In the genomic region with DNA sequence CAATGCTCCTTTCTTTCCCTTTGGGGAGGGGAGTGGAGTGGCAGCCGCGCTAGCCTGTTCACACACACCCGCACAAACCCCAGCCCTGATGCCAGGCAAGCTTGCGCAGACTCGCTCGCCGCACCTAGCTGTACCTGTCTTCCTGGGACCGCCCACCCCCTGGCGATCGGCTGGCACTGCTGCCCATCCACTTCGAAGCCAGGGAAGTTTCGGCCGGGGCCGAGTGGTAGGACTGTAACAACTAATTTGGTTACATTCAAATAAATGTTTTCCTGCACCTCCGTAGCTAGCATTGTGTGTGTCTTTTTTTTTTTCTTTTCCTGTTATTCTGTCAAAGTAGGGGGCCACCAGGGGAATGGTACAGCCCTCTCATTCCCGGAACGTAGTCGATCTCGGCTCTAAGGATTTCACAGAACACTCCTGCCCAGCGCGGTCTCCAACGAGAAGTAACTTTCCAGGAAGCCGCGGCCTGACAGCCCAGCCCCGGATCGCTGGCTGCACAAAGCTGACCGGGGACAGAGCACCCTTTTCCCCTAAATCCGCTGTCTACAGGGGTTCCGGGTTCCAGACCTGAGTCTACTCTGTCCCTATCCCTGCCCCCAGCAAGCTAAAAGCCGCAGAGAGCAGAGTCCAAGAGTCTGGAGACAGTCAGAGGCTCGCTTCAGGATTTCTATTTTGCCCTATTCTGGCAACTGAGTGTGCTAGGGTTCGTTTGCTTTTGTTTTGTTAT, we compare ENCODE assay signal across 9 mouse cellular contexts. TPM values are rescaled to one million over a fixed set of nuclear protein-coding genes. Genes with fewer than 3 reads are reported as not detected.
DNase-seq lines count a peak whose midpoint lies in the region; ATAC-seq and TF ChIP-seq lines count a peak whose summit lies in the region.
"Had no signal": no experiment of that assay in that cellular context is flagged by ENCODE, and none has a peak within 500 bp of the region (broad histone marks: within the 10 kb centered on the region; RNA-seq: fewer than 3 reads in every experiment).

No protein-coding gene starts in this region.

- H3K4me3 ChIP-seq in E14TG2a.4 (replicated peaks; ENCODE audit: low read length), result peak overlapping the region; percentile 60
- peak overlapping the region; percentile 38 for H3K4me3 ChIP-seq in bone marrow macrophage, adult 2 months (ENCODE audit: insufficient read depth, low read length)
- peak overlapping the region; percentile 33 for H3K4me3 ChIP-seq in forebrain, embryonic 14.5 days (ENCODE audit: low read depth, low read length)
- peak overlapping the region; percentile 45 for H3K4me3 ChIP-seq in intestine, embryonic 16.5 days (ENCODE audit: low read length)
- peak overlapping the region; percentile 35 for H3K4me3 ChIP-seq in lung, embryonic 15.5 days
- peak overlapping the region; percentile 40 for H3K4me3 ChIP-seq in stomach, postnatal 0 days (ENCODE audit: low read depth, low read length)

- peak overlapping the region; percentile 52 for H3K9ac ChIP-seq in forebrain, embryonic 14.5 days (ENCODE audit: low read length)
- peak overlapping the region; percentile 69 for H3K9ac ChIP-seq in intestine, embryonic 16.5 days (ENCODE audit: low read depth, low read length)
- H3K9ac ChIP-seq in lung, embryonic 15.5 days, result peak overlapping the region; percentile 52
- H3K9ac ChIP-seq in stomach, postnatal 0 days (ENCODE audit: low read length), result peak overlapping the region; percentile 55

- TF ChIP-seq CTCF in E14TG2a.4 (conservative IDR thresholded peaks at IDR 0.05; ENCODE audit: low read length), result no peak
- TF ChIP-seq CTCF in bone marrow macrophage, adult 2 months (IDR thresholded peaks at IDR 0.05; ENCODE audit: low read depth, low read length), result no peak
- no peak; the same call in 1 of the 2 replicates for TF ChIP-seq CTCF in stomach, postnatal 0 days (IDR thresholded peaks at IDR 0.05; ENCODE audit: low read depth)

- H3K4me2 ChIP-seq in forebrain, embryonic 14.5 days (ENCODE audit: low read length), result peak overlapping the region; percentile 67
- H3K4me2 ChIP-seq in intestine, embryonic 16.5 days (ENCODE audit: low read depth, low read length), result peak overlapping the region; percentile 76
- H3K4me2 ChIP-seq in lung, embryonic 15.5 days, result peak overlapping the region; percentile 96
- peak overlapping the region; percentile 80 for H3K4me2 ChIP-seq in stomach, postnatal 0 days (replicated peaks; ENCODE audit: low read depth)

- TF ChIP-seq EP300 in stomach, postnatal 0 days (optimal IDR thresholded peaks at IDR 0.05), result no peak

- no peak for TF ChIP-seq POLR2A in bone marrow macrophage, adult 2 months (IDR thresholded peaks at IDR 0.05; ENCODE audit: borderline replicate concordance, low read depth, low read length)

- no peak overlapping the region; the same call in 1 of the 2 replicates for H3K27ac ChIP-seq in bone marrow macrophage, adult 2 months (ENCODE audit: insufficient read depth, low read depth, low read length)
- H3K27ac ChIP-seq in forebrain, embryonic 14.5 days (ENCODE audit: low read depth, low read length), result no peak overlapping the region
- H3K27ac ChIP-seq in intestine, embryonic 16.5 days (ENCODE audit: low read length), result no peak overlapping the region
- no peak overlapping the region for H3K27ac ChIP-seq in lung, embryonic 15.5 days
- no peak overlapping the region for H3K27ac ChIP-seq in stomach, postnatal 0 days (replicated peaks)

- H3K36me3 ChIP-seq in E14TG2a.4 (ENCODE audit: insufficient read depth, low read length), result no peaks in the 10 kb centered on the region
- no peaks in the 10 kb centered on the region for H3K36me3 ChIP-seq in forebrain, embryonic 14.5 days (ENCODE audit: control insufficient read depth, insufficient read depth, low read length)
- H3K36me3 ChIP-seq in intestine, embryonic 16.5 days (ENCODE audit: control insufficient read depth, insufficient read depth, low read length), result no peaks in the 10 kb centered on the region
- peaks cover 4% of the 10 kb centered on the region; the same call in 1 of the 2 replicates for H3K36me3 ChIP-seq in lung, embryonic 15.5 days
- H3K36me3 ChIP-seq in stomach, postnatal 0 days (ENCODE audit: control insufficient read depth, insufficient read depth, low read length), result no peaks in the 10 kb centered on the region

- ATAC-seq in forebrain, embryonic 14.5 days, result no peak
- ATAC-seq in intestine, embryonic 16.5 days, result no peak
- ATAC-seq in lung, embryonic 15.5 days (ENCODE audit: borderline replicate concordance, extremely low read depth, low FRiP score, low TSS enrichment), result no peak
- no peak for ATAC-seq in stomach, postnatal 0 days (ENCODE audit: low FRiP score, low TSS enrichment)

- peak; percentile 30 for DNase-seq in forebrain, embryonic 14.5 days (ENCODE audit: low spot score)
- peak; percentile 58 for DNase-seq in stomach, postnatal 0 days (ENCODE audit: low spot score)
- no peak for DNase-seq in gastrocnemius, postnatal 10 days
- DNase-seq in layer of hippocampus, postnatal 36 days, result no peak

- H3K4me1 ChIP-seq in E14TG2a.4 (replicated peaks; ENCODE audit: low read depth, low read length), result peaks cover 52% of the 10 kb centered on the region
- H3K4me1 ChIP-seq in bone marrow macrophage, adult 2 months (ENCODE audit: control insufficient read depth, insufficient read depth, low read length), result peaks cover 47% of the 10 kb centered on the region
- peaks cover 26% of the 10 kb centered on the region for H3K4me1 ChIP-seq in forebrain, embryonic 14.5 days (ENCODE audit: control insufficient read depth, insufficient read depth, low read length)
- peaks cover 29% of the 10 kb centered on the region for H3K4me1 ChIP-seq in intestine, embryonic 16.5 days (ENCODE audit: control insufficient read depth, insufficient read depth, low read length)
- H3K4me1 ChIP-seq in lung, embryonic 15.5 days, result peaks cover 49% of the 10 kb centered on the region
- H3K4me1 ChIP-seq in stomach, postnatal 0 days (replicated peaks; ENCODE audit: control insufficient read depth, insufficient read depth), result no peaks in the 10 kb centered on the region; the same call in 1 of the 2 replicates

- H3K27me3 ChIP-seq in E14TG2a.4 (ENCODE audit: insufficient read depth, low read length), result peaks cover 60% of the 10 kb centered on the region
- peaks cover 32% of the 10 kb centered on the region for H3K27me3 ChIP-seq in forebrain, embryonic 14.5 days (replicated peaks; ENCODE audit: control insufficient read depth, insufficient read depth, low read length)
- no peaks in the 10 kb centered on the region; the same call in 1 of the 2 replicates for H3K27me3 ChIP-seq in intestine, embryonic 16.5 days (replicated peaks; ENCODE audit: control insufficient read depth, insufficient read depth, low read length)
- peaks cover 30% of the 10 kb centered on the region for H3K27me3 ChIP-seq in lung, embryonic 15.5 days
- no peaks in the 10 kb centered on the region for H3K27me3 ChIP-seq in stomach, postnatal 0 days (ENCODE audit: control insufficient read depth, insufficient read depth, low read length)

- 1% methylated on average over 30 of the region's 32 CpGs for WGBS in forebrain, embryonic 14.5 days
- 5% methylated on average over 32 of the region's 32 CpGs for WGBS in intestine, embryonic 16.5 days
- 2% methylated on average over 32 of the region's 32 CpGs for WGBS in lung, embryonic 15.5 days
- WGBS in stomach, postnatal 0 days, result 6% methylated on average over 32 of the region's 32 CpGs

- H3K9me3 ChIP-seq in E14TG2a.4 (ENCODE audit: low read length), result no peaks in the 10 kb centered on the region
- no peaks in the 10 kb centered on the region for H3K9me3 ChIP-seq in forebrain, embryonic 14.5 days (replicated peaks; ENCODE audit: control insufficient read depth, low read length)
- no peaks in the 10 kb centered on the region for H3K9me3 ChIP-seq in intestine, embryonic 16.5 days (ENCODE audit: control insufficient read depth, low read length)
- H3K9me3 ChIP-seq in lung, embryonic 15.5 days, result no peaks in the 10 kb centered on the region
- no peaks in the 10 kb centered on the region for H3K9me3 ChIP-seq in stomach, postnatal 0 days (ENCODE audit: control insufficient read depth, low read length)

RNA-seq across cellular contexts. Expression of gene Gm37419, which starts 7.1 kb away (rescaled TPM):
- not detected in 2 replicates for polyA plus RNA-seq in bone marrow macrophage, adult 2 months (2012; ENCODE audit: insufficient read depth, insufficient read length, missing spikeins)
- polyA plus RNA-seq in forebrain, embryonic 14.5 days (2014; fragmentation: Nextera tagmentation; extraction: Ambion mirVana), result not detected in 2 replicates
- not detected in 2 replicates for polyA plus RNA-seq in intestine, embryonic 16.5 days (2015; fragmentation: Nextera tagmentation; extraction: Ambion mirVana)
- polyA plus RNA-seq in lung, embryonic 15.5 days (2015; fragmentation: Nextera tagmentation; extraction: Ambion mirVana), result not detected in 2 replicates
- not detected in 2 replicates for polyA plus RNA-seq in stomach, postnatal 0 days (2015; fragmentation: Nextera tagmentation; extraction: Ambion mirVana)
- not detected for total RNA-seq in gastrocnemius, postnatal 10 days (2021)
- not detected for total RNA-seq in layer of hippocampus, postnatal 36 days (2021)
- total RNA-seq: adrenal gland, adult 18-20 months had no signal

RNA-seq across cellular contexts. Expression of gene Bcl6, which starts 7.5 kb away (rescaled TPM):
- polyA plus RNA-seq in bone marrow macrophage, adult 2 months (2012; ENCODE audit: insufficient read depth, insufficient read length, missing spikeins), result 41.0 and 47.5 TPM in 2 replicates
- polyA plus RNA-seq in forebrain, embryonic 14.5 days (2014; fragmentation: Nextera tagmentation; extraction: Ambion mirVana), result 1.3 and 1.7 TPM in 2 replicates
- 1.2 TPM in 2 replicates for polyA plus RNA-seq in intestine, embryonic 16.5 days (2015; fragmentation: Nextera tagmentation; extraction: Ambion mirVana)
- polyA plus RNA-seq in lung, embryonic 15.5 days (2015; fragmentation: Nextera tagmentation; extraction: Ambion mirVana), result 1.7 TPM in 2 replicates
- 0.23 and 0.30 TPM in 2 replicates for polyA plus RNA-seq in stomach, postnatal 0 days (2015; fragmentation: Nextera tagmentation; extraction: Ambion mirVana)
- 10 to 100 TPM; 24.1 to 31.2 TPM for total RNA-seq in gastrocnemius, postnatal 10 days (2021)
- 10 to 100 TPM; 55.3 to 66.4 TPM for total RNA-seq in layer of hippocampus, postnatal 36 days (2021)

RNA-seq across cellular contexts. Expression of gene Rtp2, which starts 49.0 kb away (rescaled TPM):
- polyA plus RNA-seq in bone marrow macrophage, adult 2 months (2012; ENCODE audit: insufficient read depth, insufficient read length, missing spikeins), result not detected in 2 replicates
- not detected in 2 replicates for polyA plus RNA-seq in forebrain, embryonic 14.5 days (2014; fragmentation: Nextera tagmentation; extraction: Ambion mirVana)
- not detected in 2 replicates for polyA plus RNA-seq in intestine, embryonic 16.5 days (2015; fragmentation: Nextera tagmentation; extraction: Ambion mirVana)
- not detected in 2 replicates for polyA plus RNA-seq in lung, embryonic 15.5 days (2015; fragmentation: Nextera tagmentation; extraction: Ambion mirVana)
- not detected in 2 replicates for polyA plus RNA-seq in stomach, postnatal 0 days (2015; fragmentation: Nextera tagmentation; extraction: Ambion mirVana)
- total RNA-seq in gastrocnemius, postnatal 10 days (2021), result not detected
- under 1 TPM; 0.40 to 0.48 TPM for total RNA-seq in layer of hippocampus, postnatal 36 days (2021)
- total RNA-seq: adrenal gland, adult 18-20 months had no signal

Comparison
In these comparisons a context has a peak if more than half of its experiments do, and no peak if none do; other contexts are left out.
1. DNase-seq: peak in forebrain, embryonic 14.5 days (single experiment) and stomach, postnatal 0 days (single experiment); none in gastrocnemius, postnatal 10 days (single experiment) and layer of hippocampus, postnatal 36 days (0 of 2).
2. RNA of gene Bcl6, which starts 7.5 kb away (polyA plus RNA-seq): 41.0 to 47.5 TPM in bone marrow macrophage, adult 2 months; 1.7 TPM in lung, embryonic 15.5 days, 1.3 to 1.7 TPM in forebrain, embryonic 14.5 days, 1.2 TPM in intestine, embryonic 16.5 days and 0.23 to 0.30 TPM in stomach, postnatal 0 days; every median in the first group is over 10 times any median in the second.
3. Peak in every context shown above with its lines, with median percentiles within 50 percentile points of each other: H3K4me3 ChIP-seq, H3K4me2 ChIP-seq and H3K9ac ChIP-seq.